Mouse (Mus musculus) bone marrow, adult 2 months (tissue): ENCODE data around the gene Camta1.

Experiments used
- CTCF ChIP-seq: fragments of 200-500 bp; IDR thresholded peaks from 2 replicates; pipeline ENCODE4 v1.5.1; 2011; ENCODE audit warnings: low read length, control low read depth; ENCODE audit not compliant: control insufficient read depth, insufficient read depth
- POLR2A ChIP-seq: fragments of 200-500 bp; IDR thresholded peaks from 2 replicates; pipeline ENCODE4 v1.6.1; 2011; ENCODE audit warnings: low read depth, mild to moderate bottlenecking, control low read depth, low read length, borderline replicate concordance; ENCODE audit not compliant: control insufficient read depth

DNA sequence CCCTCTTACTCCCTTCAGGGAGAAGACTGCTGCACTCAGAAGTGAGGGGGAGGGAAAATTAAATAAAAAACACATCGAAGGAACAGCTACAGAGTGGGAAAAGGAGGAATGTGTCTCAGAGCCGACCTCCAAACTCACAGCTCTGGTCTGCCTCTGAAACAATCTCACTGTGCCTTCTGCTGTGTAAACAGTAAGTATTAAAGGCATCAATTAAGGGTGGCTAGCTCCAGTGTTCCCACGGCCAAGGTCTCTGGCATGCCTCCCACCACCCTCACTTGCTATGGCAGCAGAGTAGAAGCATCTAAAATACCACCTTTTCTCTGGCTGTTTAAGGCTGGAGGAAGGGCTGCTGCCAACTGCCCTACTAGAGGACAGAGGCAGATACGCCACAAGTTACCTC lies 96.3 kb downstream of the Camta1 start:
- no peak for TF ChIP-seq CTCF
- no peak for TF ChIP-seq POLR2A
